12 mouse cellular contexts compared by ENCODE assay signal in the genomic region with DNA sequence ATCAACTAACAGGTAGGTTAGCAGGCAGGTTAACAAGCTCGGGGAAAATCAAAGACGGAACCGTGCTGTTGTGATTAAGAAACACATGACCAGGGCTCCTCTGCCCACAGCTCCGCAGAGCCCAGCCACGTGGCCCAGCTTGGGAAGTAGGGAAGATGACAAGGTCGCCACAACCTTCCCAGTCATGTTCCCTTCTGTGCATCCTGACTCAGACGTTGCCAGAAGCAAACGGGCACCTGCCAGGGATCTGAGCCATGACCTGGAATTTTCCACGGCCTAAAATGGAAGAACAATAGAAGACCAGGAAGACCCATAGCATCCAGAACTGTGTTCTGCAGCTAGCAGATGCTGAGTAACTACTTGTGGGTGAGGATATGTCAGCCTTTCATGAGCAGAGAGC. TPM values are rescaled to one million over a fixed set of nuclear protein-coding genes. Genes with fewer than 3 reads are reported as not detected.
DNase-seq lines count a peak whose midpoint lies in the region; ATAC-seq and TF ChIP-seq lines count a peak whose summit lies in the region.
"Had no signal": no experiment of that assay in that cellular context is flagged by ENCODE, and none has a peak within 500 bp of the region (broad histone marks: within the 10 kb centered on the region; RNA-seq: fewer than 3 reads in every experiment).

No protein-coding gene starts in this region.

- ATAC-seq in heart, postnatal 0 days (ENCODE audit: insufficient read depth, low read depth) = peak; percentile 62
- no peak for ATAC-seq in inflammation-experienced regulatory T-cells, adult 6 months
- ATAC-seq: forebrain, embryonic 15.5 days had no signal

- 46% methylated on average over 9 of the region's 9 CpGs for WGBS in heart, adult 2 months
- WGBS in cerebellum, adult 2 months = 6% methylated on average over 9 of the region's 9 CpGs
- WGBS in heart, postnatal 0 days = 35% methylated on average over 9 of the region's 9 CpGs

- intact Hi-C loops in heart, adult 2 months (cut with DNase I) = no loop called here
- intact Hi-C loops in heart, postnatal 25 days (cut with DNase I) = no loop called here

- TF ChIP-seq POLR2A in heart, adult 2 months (IDR thresholded peaks at IDR 0.05; ENCODE audit: insufficient read depth, low read depth, low read length) = no peak
- no peak for TF ChIP-seq POLR2A in cerebellum, adult 2 months (IDR thresholded peaks at IDR 0.05; ENCODE audit: borderline replicate concordance, insufficient read depth, low read length)

- H3K27me3 ChIP-seq in heart, adult 2 months (ENCODE audit: control insufficient read depth, insufficient read depth, low read length) = no peaks in the 10 kb centered on the region
- H3K27me3 ChIP-seq in cerebellum, adult 2 months (ENCODE audit: control insufficient read depth, insufficient read depth, low read length) = no peaks in the 10 kb centered on the region
- no peaks in the 10 kb centered on the region for H3K27me3 ChIP-seq in heart, postnatal 0 days (ENCODE audit: control insufficient read depth, insufficient read depth, low read length)
- H3K27me3 ChIP-seq: embryonic facial prominence, embryonic 13.5 days; forebrain, embryonic 15.5 days had no signal

- no peak for TF ChIP-seq CTCF in heart, adult 2 months (IDR thresholded peaks at IDR 0.05)
- no peak for TF ChIP-seq CTCF in cerebellum, adult 2 months (IDR thresholded peaks at IDR 0.05; ENCODE audit: borderline replicate concordance, insufficient read depth, low read depth, low read length)
- no peak for TF ChIP-seq CTCF in heart, postnatal 0 days (IDR thresholded peaks at IDR 0.05; ENCODE audit: low read depth)

- peaks cover 19% of the 10 kb centered on the region for H3K4me1 ChIP-seq in heart, adult 2 months (ENCODE audit: control insufficient read depth, insufficient read depth, low read length)
- H3K4me1 ChIP-seq in cerebellum, adult 2 months (ENCODE audit: control insufficient read depth, insufficient read depth, low read length) = peaks cover 56% of the 10 kb centered on the region
- H3K4me1 ChIP-seq in heart, postnatal 0 days (ENCODE audit: control insufficient read depth, insufficient read depth) = peaks cover 20% of the 10 kb centered on the region

- DNase-seq in heart, adult 2 months = peak in 1 of 2 experiments; percentile 67
- DNase-seq in heart, postnatal 25 days (ENCODE audit: low spot score) = no peak
- peak; percentile 53 for DNase-seq in adrenal gland, adult 8-10 months
- DNase-seq in cerebellum, adult 2 months = peak; percentile 82 to 92
- DNase-seq in heart, postnatal 0 days (ENCODE audit: low spot score) = peak; percentile 51
- DNase-seq in testis, postnatal 14 days (ENCODE audit: low spot score) = no peak
- no peak for DNase-seq in testis, postnatal 10 days (ENCODE audit: low spot score)
- DNase-seq: lung, postnatal 10 days; thymus, adult 2 months had no signal

- peaks cover 3% of the 10 kb centered on the region for H3K79me2 ChIP-seq in heart, adult 2 months (replicated peaks; ENCODE audit: control insufficient read depth, insufficient read depth, low read length)

- H3K27ac ChIP-seq in heart, adult 2 months = peak overlapping the region; percentile 65
- peak overlapping the region; percentile 92 for H3K27ac ChIP-seq in cerebellum, adult 2 months (ENCODE audit: insufficient read depth, low read length)
- H3K27ac ChIP-seq in heart, postnatal 0 days (ENCODE audit: low read depth) = peak overlapping the region; percentile 61
- H3K27ac ChIP-seq: embryonic facial prominence, embryonic 13.5 days; forebrain, embryonic 15.5 days had no signal

- no peak overlapping the region for H3K9ac ChIP-seq in heart, adult 2 months (ENCODE audit: low read depth, low read length)
- no peak overlapping the region for H3K9ac ChIP-seq in heart, postnatal 0 days (replicated peaks; ENCODE audit: low read depth, low read length)
- H3K9ac ChIP-seq: embryonic facial prominence, embryonic 13.5 days; forebrain, embryonic 15.5 days had no signal

- no peak; the same call in none of the 2 replicates for TF ChIP-seq EP300 in heart, adult 2 months (IDR thresholded peaks at IDR 0.05; ENCODE audit: insufficient read depth, low read depth, low read length)
- TF ChIP-seq EP300 in heart, postnatal 0 days (IDR thresholded peaks at IDR 0.05; ENCODE audit: low read depth) = no peak

- no peak overlapping the region for H3K4me2 ChIP-seq in heart, postnatal 0 days (ENCODE audit: low read depth, low read length)
- H3K4me2 ChIP-seq: embryonic facial prominence, embryonic 13.5 days; forebrain, embryonic 15.5 days had no signal

- H3K36me3 ChIP-seq in heart, adult 2 months (ENCODE audit: control insufficient read depth, insufficient read depth, low read length) = no peaks in the 10 kb centered on the region; the same call in 1 of the 2 replicates
- no peaks in the 10 kb centered on the region for H3K36me3 ChIP-seq in heart, postnatal 0 days (replicated peaks; ENCODE audit: control insufficient read depth, insufficient read depth, low read length)
- H3K36me3 ChIP-seq: embryonic facial prominence, embryonic 13.5 days; forebrain, embryonic 15.5 days had no signal

- H3K9me3 ChIP-seq in heart, postnatal 0 days (replicated peaks; ENCODE audit: control insufficient read depth, low read length) = no peaks in the 10 kb centered on the region
- H3K9me3 ChIP-seq: embryonic facial prominence, embryonic 13.5 days; forebrain, embryonic 15.5 days had no signal

- no peak overlapping the region for H3K4me3 ChIP-seq in heart, adult 2 months
- no peak overlapping the region for H3K4me3 ChIP-seq in cerebellum, adult 2 months (replicated peaks; ENCODE audit: insufficient read depth, low read depth, low read length)
- no peak overlapping the region for H3K4me3 ChIP-seq in heart, postnatal 0 days (ENCODE audit: low read depth, low read length)
- H3K4me3 ChIP-seq: embryonic facial prominence, embryonic 13.5 days; forebrain, embryonic 15.5 days had no signal

RNA-seq across cellular contexts. Expression of a gene that starts 32.5 kb away (rescaled TPM):
- total RNA-seq in heart, adult 2 months (2021) = 10 to 100 TPM; 33.7 to 34.1 TPM
- 9.5 and 19.2 TPM in 2 replicates for polyA plus RNA-seq in heart, adult 2 months (2012; rRNA removed)
- 10 to 100 TPM; 35.3 to 36.0 TPM for total RNA-seq in heart, postnatal 25 days (2021)
- 10 to 100 TPM in 1 of 4 experiments, 1 to 10 TPM in 3; 8.1 to 10.0 (median 9.0) TPM for total RNA-seq in adrenal gland, adult 8-10 months (2022)
- 47.5 and 53.1 TPM in 2 replicates for polyA plus RNA-seq in cerebellum, adult 2 months (2012; rRNA removed)
- 14.4 and 20.5 TPM in 2 replicates for total RNA-seq in heart, postnatal 0 days (2014; rRNA removed; ENCODE audit: low replicate concordance)
- 1.5 and 2.5 TPM in 2 replicates for polyA plus RNA-seq in heart, postnatal 0 days (2015; fragmentation: Nextera tagmentation; extraction: Ambion mirVana)
- 1 to 10 TPM; 3.6 to 4.8 (median 4.6) TPM for polyA plus RNA-seq in inflammation-experienced regulatory T-cells, adult 6 months (2017; shearing (Covaris generic))

Comparison
In these comparisons a context has a peak if more than half of its experiments do, and no peak if none do; other contexts are left out.
1. DNase-seq: peak in adrenal gland, adult 8-10 months (single experiment), cerebellum, adult 2 months (2 of 2) and heart, postnatal 0 days (single experiment); none in heart, postnatal 25 days (single experiment), testis, postnatal 14 days (single experiment) and testis, postnatal 10 days (single experiment).
2. Peak in every context shown above with its lines, with median percentiles within 50 percentile points of each other: H3K27ac ChIP-seq.